Mouse (Mus musculus) stomach, postnatal 0 days (tissue): ENCODE measurements around the gene Atxn7l3. TPM values are rescaled to one million over a fixed set of nuclear protein-coding genes. Genes with fewer than 3 reads are reported as not detected.
A peak's percentile ranks its signal among the peaks of the same experiment; 100 is the strongest.

Experiments used
- ATAC-seq: fragments of 200-750 bp; cut with Nextera tagmentation; 2 replicates; pipeline ENCODE4 v1.8.0; 2017; ENCODE audit not compliant: low FRiP score, low TSS enrichment
- DNase-seq: peaks from one replicate; pipeline ENCODE4 v3.0.0-alpha.2; 2016; ENCODE audit warnings: low spot score
- H3K27ac ChIP-seq: fragments of 300-500 bp; sonication (generic); replicated peaks from 2 replicates; pipeline ENCODE4 v1.5.1; 2014; ENCODE audit warnings: mild to moderate bottlenecking, control low read depth
- H3K27me3 ChIP-seq: fragments of 300-500 bp; sonication (generic); 2 replicates; pipeline ENCODE4 v1.6.1; 2014; ENCODE audit warnings: low read length; ENCODE audit not compliant: control insufficient read depth, insufficient read depth
- H3K36me3 ChIP-seq: fragments of 300-500 bp; sonication (generic); 2 replicates; pipeline ENCODE4 v1.6.1; 2014; ENCODE audit warnings: low read length, mixed read lengths; ENCODE audit not compliant: control insufficient read depth, insufficient read depth
- H3K4me1 ChIP-seq: fragments of 300-500 bp; sonication (generic); replicated peaks from 2 replicates; pipeline ENCODE4 v1.6.1; 2014; ENCODE audit warnings: antibody characterized with exemption; ENCODE audit not compliant: control insufficient read depth, insufficient read depth
- H3K4me2 ChIP-seq: fragments of 300-500 bp; sonication (generic); replicated peaks from 2 replicates; pipeline ENCODE4 v1.6.1; 2014; ENCODE audit warnings: low read depth, mild to moderate bottlenecking, control low read depth, moderate library complexity
- H3K4me3 ChIP-seq: fragments of 300-500 bp; sonication (generic); 2 replicates; pipeline ENCODE4 v1.5.1; 2014; ENCODE audit warnings: low read depth, low read length, control low read depth
- H3K9ac ChIP-seq: fragments of 300-500 bp; sonication (generic); 2 replicates; pipeline ENCODE4 v1.6.1; 2014; ENCODE audit warnings: mild to moderate bottlenecking, low read length, control low read depth, mixed read lengths
- H3K9me3 ChIP-seq: fragments of 300-500 bp; sonication (generic); 2 replicates; pipeline ENCODE4 v1.6.1; 2016; ENCODE audit warnings: low read length; ENCODE audit not compliant: control insufficient read depth
- CTCF ChIP-seq: IDR thresholded peaks from 2 replicates; pipeline ENCODE4 v1.5.1; 2016; ENCODE audit warnings: antibody characterized with exemption, low read depth, mild to moderate bottlenecking, moderate library complexity
- EP300 ChIP-seq: optimal IDR thresholded peaks from 2 replicates; pipeline ENCODE3; 2016; ENCODE audit warnings: antibody characterized with exemption
- WGBS: fragments of 180-500 bp; shearing (Covaris S2); extraction: QIAGEN DNeasy Blood & Tissue Kit; methylation state at CpG from one replicate; pipeline ENCODE4 v1.1.7; 2014; 5-methylcytosine and 5-hydroxymethylcytosine counted together
- polyA plus RNA-seq: library from polyadenylated mRNA; unstranded; fragments of >200 nt; fragmentation: Nextera tagmentation; extraction: Ambion mirVana; gene quantifications from 2 replicates; pipeline ENCODE4 v1.2.1, GENCODE M21; 2015

Atxn7l3 gene
- polyA plus RNA-seq: 6.9 and 7.3 TPM in 2 replicates

- Histone ChIP-seq H3K4me2 (peak within 1 kb of the TSS; percentile 79), H3K27me3 (no peaks in the 10 kb centered on the region), H3K9ac (peak within 1 kb of the TSS; percentile 94), H3K4me3 (peak within 1 kb of the TSS; percentile 84), H3K9me3 (no peaks in the 10 kb centered on the region), H3K4me1 (peaks cover 6% of the 10 kb centered on the region; the same call in 1 of the 2 replicates), H3K27ac (peak within 1 kb of the TSS; percentile 99), H3K36me3 (peaks cover 8% of the 10 kb centered on the region)
- DNase-seq: peak; percentile 100
- ATAC-seq: peak; percentile 94
- 0% methylated on average over 62 of the region's 125 CpGs for WGBS
- TF ChIP-seq CTCF (0 out of 2 replicates have a peak, but pooled peaks have one; percentile 8), EP300 (no peak)
These were observed at the start of gene Atxn7l3 for GRCm38 (mm10) chr11:102296491-102297472. TSS of gene Atxn7l3 (minus strand) at chr11:102296631.

GRCm38 (mm10) chr11:102344458-102344857 is 48.0 kb upstream of the Atxn7l3 start:
- H3K4me1 ChIP-seq: no peaks in the 10 kb centered on the region
- H3K9me3 ChIP-seq: no peaks in the 10 kb centered on the region
- H3K4me3 ChIP-seq: no peak overlapping the region
- H3K9ac ChIP-seq: no peak overlapping the region
- no peak overlapping the region for H3K4me2 ChIP-seq
- TF ChIP-seq EP300: no peak
- no peak for TF ChIP-seq CTCF
- 98% methylated on average over 3 of the region's 3 CpGs for WGBS
- H3K36me3 ChIP-seq: no peaks in the 10 kb centered on the region
- ATAC-seq: no peak
- DNase-seq: no peak
- no peak overlapping the region for H3K27ac ChIP-seq
- no peaks in the 10 kb centered on the region for H3K27me3 ChIP-seq

- H3K9ac ChIP-seq: no peak overlapping the region
- H3K4me2 ChIP-seq: no peak overlapping the region
- no peaks in the 10 kb centered on the region for H3K4me1 ChIP-seq
- TF ChIP-seq CTCF (no peak), EP300 (no peak)
- H3K9me3 ChIP-seq: no peaks in the 10 kb centered on the region
- H3K27me3 ChIP-seq: no peaks in the 10 kb centered on the region
- H3K4me3 ChIP-seq: no peak overlapping the region
- 65% methylated on average over 12 of the region's 12 CpGs for WGBS
- H3K27ac ChIP-seq: no peak overlapping the region
- no peak for ATAC-seq
- no peak for DNase-seq
- no peaks in the 10 kb centered on the region for H3K36me3 ChIP-seq
These were observed 46.3 kb upstream of the Atxn7l3 start for GRCm38 (mm10) chr11:102342742-102343141.

GRCm38 (mm10) chr11:102341101-102341500 is 44.7 kb upstream of the Atxn7l3 start:
- WGBS: 86% methylated on average over 4 of the region's 4 CpGs
- Histone ChIP-seq H3K9me3 (no peaks in the 10 kb centered on the region), H3K36me3 (no peaks in the 10 kb centered on the region), H3K4me1 (no peaks in the 10 kb centered on the region), H3K27ac (no peak overlapping the region), H3K27me3 (no peaks in the 10 kb centered on the region), H3K4me3 (no peak overlapping the region), H3K9ac (no peak overlapping the region), H3K4me2 (no peak overlapping the region)
- no peak for TF ChIP-seq CTCF
- no peak for TF ChIP-seq EP300
- ATAC-seq: no peak
- no peak for DNase-seq

- Histone ChIP-seq H3K4me3 (no peak overlapping the region), H3K9me3 (no peaks in the 10 kb centered on the region), H3K4me2 (no peak overlapping the region), H3K36me3 (no peaks in the 10 kb centered on the region), H3K9ac (no peak overlapping the region), H3K27me3 (no peaks in the 10 kb centered on the region), H3K27ac (no peak overlapping the region), H3K4me1 (no peaks in the 10 kb centered on the region)
- TF ChIP-seq CTCF (peak; percentile 51), EP300 (no peak)
- WGBS: 67% methylated on average over 4 of the region's 4 CpGs
- DNase-seq (no peak), ATAC-seq (no peak)
These were observed 43.2 kb upstream of the Atxn7l3 start for GRCm38 (mm10) chr11:102339624-102340023.

- H3K9me3 ChIP-seq: no peaks in the 10 kb centered on the region
- no peaks in the 10 kb centered on the region for H3K27me3 ChIP-seq
These were observed 42.8 kb upstream of the Atxn7l3 start for GRCm38 (mm10) chr11:102339195-102339594.

More at GRCm38 (mm10) chr11:102339195-102339594, 42.8 kb upstream of the Atxn7l3 start:
- no peak for DNase-seq
- no peak overlapping the region for H3K4me3 ChIP-seq
- H3K4me2 ChIP-seq: no peak overlapping the region
- H3K27ac ChIP-seq: no peak overlapping the region
- H3K4me1 ChIP-seq: no peaks in the 10 kb centered on the region
- ATAC-seq: peak; percentile 38; the same call in 1 of the 2 replicates
- H3K36me3 ChIP-seq: no peaks in the 10 kb centered on the region
- H3K9ac ChIP-seq: no peak overlapping the region
- WGBS: 40% methylated on average over 11 of the region's 11 CpGs
- no peak for TF ChIP-seq EP300
- TF ChIP-seq CTCF: no peak
